Mouse (Mus musculus): ENCODE measurements at regions not wholly inside any gene's neighbourhood (a gene's known extent, or its start where the extent isn't known, plus 50 kb on each side); places are given as distances from the start of the nearest gene placed in this dataset.

DNA sequence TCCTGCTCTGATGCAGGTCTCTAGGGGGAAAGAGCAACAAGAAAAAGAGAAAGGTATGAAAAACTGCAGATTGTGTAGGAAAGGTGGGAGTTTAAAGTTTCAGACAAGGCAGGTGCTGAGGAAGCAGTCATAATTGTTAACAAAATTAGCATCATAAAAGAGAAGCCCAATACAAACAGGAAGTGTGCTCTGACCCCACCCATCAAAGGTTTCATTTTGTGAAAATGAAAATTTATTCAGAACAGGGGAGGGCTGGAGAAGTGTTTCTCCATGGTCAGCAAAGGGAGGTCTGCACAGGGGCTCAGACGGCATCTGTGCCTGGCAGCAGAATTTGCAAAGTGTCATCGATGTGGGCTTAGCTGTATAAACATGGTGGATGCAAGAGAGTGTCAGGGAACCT, 96.8 kb upstream of the Tent5a start:
- H3K27me3 ChIP-seq (ENCODE audit: low read depth, poor library complexity, severe bottlenecking), result no peaks in the 10 kb centered on the region
- no peaks in the 10 kb centered on the region for H3K4me1 ChIP-seq
- 89% methylated on average over 2 of the region's 2 CpGs for WGBS
- H3K9me3 ChIP-seq (replicated peaks), result no peaks in the 10 kb centered on the region
- H3K27ac ChIP-seq (replicated peaks), result no peak overlapping the region
- H3K4me3 ChIP-seq, result no peak overlapping the region
- no peak for DNase-seq (ENCODE audit: low spot score)
- no peaks in the 10 kb centered on the region for H3K36me3 ChIP-seq

DNA sequence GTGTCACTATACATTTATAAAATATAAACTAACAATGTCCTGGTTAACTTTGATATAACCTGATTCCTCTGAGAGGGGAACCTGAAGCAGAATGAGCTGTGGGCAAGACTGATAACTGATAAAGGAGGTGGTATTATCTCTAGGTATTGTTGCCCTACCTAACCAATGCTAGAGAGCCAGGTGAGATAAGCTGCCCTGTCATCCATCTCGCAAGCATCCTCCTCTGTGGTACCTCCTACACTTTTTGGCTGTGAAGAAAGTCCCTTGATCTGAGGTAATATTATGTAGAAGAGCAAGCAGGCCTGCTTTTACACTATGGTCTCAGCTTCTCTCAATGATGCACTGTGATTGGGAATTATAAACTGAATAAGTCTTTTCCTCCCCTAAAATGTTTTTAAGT, 87.2 kb upstream of the Tent5a start:
- Histone ChIP-seq H3K36me3 (no peaks in the 10 kb centered on the region), H3K27me3 (ENCODE audit: low read depth, poor library complexity, severe bottlenecking) (no peaks in the 10 kb centered on the region), H3K9me3 (replicated peaks) (no peaks in the 10 kb centered on the region), H3K4me3 (no peak overlapping the region), H3K4me1 (no peaks in the 10 kb centered on the region), H3K27ac (replicated peaks) (no peak overlapping the region)
- no peak for DNase-seq (ENCODE audit: low spot score)
- WGBS, result 85% methylated on average over 1 of the region's 1 CpGs

DNA sequence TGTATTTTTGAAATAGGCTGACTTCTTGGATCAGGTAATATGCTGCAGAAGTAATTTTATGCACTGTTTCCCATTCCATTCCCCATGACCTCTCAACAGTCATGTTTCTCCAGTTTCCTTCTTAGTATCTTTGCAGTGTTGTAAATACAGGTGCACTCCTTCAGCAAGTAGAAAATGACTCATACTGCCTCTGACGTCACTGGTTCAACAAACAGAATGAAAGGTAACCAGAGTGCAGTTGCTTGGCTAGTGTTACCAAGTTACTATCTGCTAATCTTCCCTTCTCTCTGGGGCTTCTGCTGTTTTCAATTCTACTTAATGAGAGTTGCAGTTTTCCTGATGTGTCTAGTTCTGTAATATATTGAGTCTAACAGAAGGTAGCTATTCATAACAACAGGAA, 86.7 kb upstream of the Tent5a start:
- H3K27ac ChIP-seq (replicated peaks), result no peak overlapping the region
- no peaks in the 10 kb centered on the region for H3K27me3 ChIP-seq (ENCODE audit: low read depth, poor library complexity, severe bottlenecking)
- no peaks in the 10 kb centered on the region for H3K36me3 ChIP-seq
- 74% methylated on average over 1 of the region's 1 CpGs for WGBS
- DNase-seq (ENCODE audit: low spot score), result no peak
- H3K4me3 ChIP-seq, result no peak overlapping the region
- no peaks in the 10 kb centered on the region for H3K9me3 ChIP-seq (replicated peaks)
- H3K4me1 ChIP-seq, result no peaks in the 10 kb centered on the region

DNA sequence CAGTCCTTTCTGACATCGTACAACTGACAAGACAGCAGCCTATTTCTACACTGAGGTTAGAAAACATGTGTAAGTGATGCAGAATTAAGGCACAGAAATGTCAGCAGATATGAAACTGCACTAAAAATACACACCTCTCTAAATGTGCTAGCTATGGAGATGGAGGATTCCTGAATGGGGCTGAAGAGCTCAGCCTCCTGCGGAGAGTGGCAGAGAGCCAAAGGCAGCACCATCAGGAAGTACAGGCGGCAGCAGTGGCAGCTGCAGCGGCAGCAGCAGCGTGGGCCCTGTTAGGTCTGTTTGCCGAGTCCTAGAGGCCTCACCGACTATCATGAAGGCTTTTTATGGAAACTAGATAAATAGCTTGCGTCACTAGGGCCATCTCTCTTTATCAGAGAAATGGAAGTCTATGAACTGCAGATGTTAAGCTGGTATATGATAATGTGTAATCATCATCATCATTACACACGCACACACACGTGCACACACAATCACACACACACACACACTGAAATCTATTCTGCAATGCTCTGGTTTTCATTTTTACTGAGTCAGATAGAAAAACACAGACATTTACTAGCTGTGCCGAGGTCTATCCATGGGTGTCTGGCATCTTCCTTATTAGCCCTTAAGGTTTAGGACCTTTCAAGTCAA, 83.6 kb upstream of the Tent5a start:
- no peaks in the 10 kb centered on the region for H3K4me1 ChIP-seq
- H3K27ac ChIP-seq (replicated peaks), result no peak overlapping the region
- no peaks in the 10 kb centered on the region for H3K36me3 ChIP-seq
- H3K4me3 ChIP-seq, result no peak overlapping the region
- H3K9me3 ChIP-seq (replicated peaks), result no peaks in the 10 kb centered on the region
- DNase-seq (ENCODE audit: low spot score), result no peak
- 70% methylated on average over 11 of the region's 11 CpGs for WGBS
- H3K27me3 ChIP-seq (ENCODE audit: low read depth, poor library complexity, severe bottlenecking), result no peaks in the 10 kb centered on the region

DNA sequence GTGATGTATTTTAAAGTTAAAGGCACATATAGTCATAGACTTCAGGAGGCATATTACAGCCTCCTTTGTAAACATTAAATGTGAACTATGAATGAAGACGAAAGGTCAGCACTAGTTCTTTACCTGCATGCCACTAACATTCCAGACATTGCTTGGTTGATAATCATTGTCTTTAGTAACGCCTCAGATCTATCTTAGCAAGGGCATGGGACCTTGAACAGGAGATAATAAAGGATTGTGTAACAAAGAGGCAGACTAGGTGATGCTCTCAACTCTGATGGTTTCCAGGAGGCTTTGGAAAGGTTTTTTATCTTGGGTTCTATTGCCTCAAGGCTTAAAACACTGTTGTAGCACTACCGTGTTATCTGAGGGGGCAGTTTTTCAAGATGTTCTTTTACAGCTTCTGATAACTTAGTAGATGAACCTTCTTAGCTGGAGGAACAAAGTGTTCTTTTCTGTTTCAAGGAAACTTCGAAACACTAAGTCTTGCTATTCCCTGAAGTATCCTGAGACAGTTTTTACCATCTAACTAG, 82.9 kb upstream of the Tent5a start:
- Histone ChIP-seq H3K9me3 (replicated peaks) (no peaks in the 10 kb centered on the region), H3K4me3 (no peak overlapping the region), H3K4me1 (no peaks in the 10 kb centered on the region), H3K36me3 (no peaks in the 10 kb centered on the region), H3K27ac (replicated peaks) (no peak overlapping the region), H3K27me3 (ENCODE audit: low read depth, poor library complexity, severe bottlenecking) (no peaks in the 10 kb centered on the region)
- no peak for DNase-seq (ENCODE audit: low spot score)
- 81% methylated on average over 4 of the region's 4 CpGs for WGBS

DNA sequence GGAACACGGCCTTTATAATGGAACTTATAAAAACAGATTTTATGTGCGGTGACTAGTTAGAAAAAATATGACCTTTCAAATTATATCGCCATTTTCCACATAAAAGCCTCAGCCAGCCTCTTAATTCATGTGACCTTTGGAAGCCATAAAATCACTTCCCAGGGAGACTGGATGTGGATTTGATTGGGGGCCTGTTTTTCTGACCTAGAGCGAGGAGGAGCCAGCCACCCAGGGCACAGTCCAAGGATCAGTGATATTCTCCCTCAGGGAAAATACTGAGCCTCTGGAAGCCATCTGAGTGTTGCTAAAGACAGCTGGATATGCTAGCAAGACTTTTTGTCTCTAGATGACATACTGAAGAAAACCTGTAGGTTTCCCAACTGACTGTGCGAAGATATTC, 81.3 kb upstream of the Tent5a start:
- Histone ChIP-seq H3K27me3 (ENCODE audit: low read depth, poor library complexity, severe bottlenecking) (no peaks in the 10 kb centered on the region), H3K4me1 (no peaks in the 10 kb centered on the region), H3K9me3 (replicated peaks) (no peaks in the 10 kb centered on the region), H3K27ac (replicated peaks) (no peak overlapping the region), H3K4me3 (no peak overlapping the region), H3K36me3 (no peaks in the 10 kb centered on the region)
- 86% methylated on average over 5 of the region's 5 CpGs for WGBS
- no peak for DNase-seq (ENCODE audit: low spot score)

DNA sequence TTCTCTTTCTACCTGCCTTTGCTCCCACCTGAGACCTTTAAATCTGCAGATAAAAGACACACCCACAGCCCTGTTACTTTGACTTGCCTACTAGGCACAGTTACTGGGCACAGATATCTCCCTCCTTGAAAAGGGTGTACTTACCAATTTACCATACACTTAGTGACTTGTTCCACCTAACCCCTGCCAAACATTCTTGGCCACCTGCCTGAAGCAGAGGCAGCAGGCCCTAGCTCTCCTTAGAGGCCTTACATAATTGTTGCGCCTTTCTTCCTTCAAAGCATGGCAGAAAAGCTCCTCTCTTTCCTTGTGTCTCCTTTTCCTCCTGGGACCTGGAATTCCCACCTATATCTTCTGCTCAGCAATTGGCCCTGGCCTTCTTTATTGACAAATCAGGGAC, 80.4 kb upstream of the Tent5a start:
- 91% methylated on average over 1 of the region's 1 CpGs for WGBS
- no peaks in the 10 kb centered on the region for H3K27me3 ChIP-seq (ENCODE audit: low read depth, poor library complexity, severe bottlenecking)
- no peak for DNase-seq (ENCODE audit: low spot score)
- no peak overlapping the region for H3K4me3 ChIP-seq
- H3K9me3 ChIP-seq (replicated peaks), result no peaks in the 10 kb centered on the region
- H3K4me1 ChIP-seq, result no peaks in the 10 kb centered on the region
- H3K36me3 ChIP-seq, result no peaks in the 10 kb centered on the region
- H3K27ac ChIP-seq (replicated peaks), result no peak overlapping the region

DNA sequence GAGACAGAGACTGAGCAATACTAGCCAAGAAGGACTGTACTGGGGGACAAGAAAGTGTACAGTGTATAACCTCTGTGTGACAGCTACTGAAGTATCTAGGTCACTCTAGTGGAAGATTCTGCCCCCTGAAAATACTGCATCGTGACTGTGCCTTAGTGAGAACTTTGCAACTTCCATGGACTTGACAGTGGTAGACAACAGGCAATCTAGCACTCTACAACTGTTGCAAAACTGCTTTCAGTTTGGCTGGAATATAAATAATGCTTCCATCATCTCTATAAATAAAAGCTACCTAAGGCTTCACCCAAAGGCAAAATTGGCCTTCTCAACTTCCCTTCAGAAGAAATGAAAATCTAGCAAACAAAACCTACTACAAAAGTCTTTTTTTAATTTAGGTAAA, 74.6 kb upstream of the Tent5a start:
- Histone ChIP-seq H3K9me3 (replicated peaks) (no peaks in the 10 kb centered on the region), H3K27ac (replicated peaks) (no peak overlapping the region), H3K36me3 (no peaks in the 10 kb centered on the region), H3K27me3 (ENCODE audit: low read depth, poor library complexity, severe bottlenecking) (no peaks in the 10 kb centered on the region), H3K4me3 (no peak overlapping the region), H3K4me1 (peaks cover 3% of the 10 kb centered on the region; the same call in 1 of the 2 replicates)
- 97% methylated on average over 1 of the region's 1 CpGs for WGBS
- no peak for DNase-seq (ENCODE audit: low spot score)

DNA sequence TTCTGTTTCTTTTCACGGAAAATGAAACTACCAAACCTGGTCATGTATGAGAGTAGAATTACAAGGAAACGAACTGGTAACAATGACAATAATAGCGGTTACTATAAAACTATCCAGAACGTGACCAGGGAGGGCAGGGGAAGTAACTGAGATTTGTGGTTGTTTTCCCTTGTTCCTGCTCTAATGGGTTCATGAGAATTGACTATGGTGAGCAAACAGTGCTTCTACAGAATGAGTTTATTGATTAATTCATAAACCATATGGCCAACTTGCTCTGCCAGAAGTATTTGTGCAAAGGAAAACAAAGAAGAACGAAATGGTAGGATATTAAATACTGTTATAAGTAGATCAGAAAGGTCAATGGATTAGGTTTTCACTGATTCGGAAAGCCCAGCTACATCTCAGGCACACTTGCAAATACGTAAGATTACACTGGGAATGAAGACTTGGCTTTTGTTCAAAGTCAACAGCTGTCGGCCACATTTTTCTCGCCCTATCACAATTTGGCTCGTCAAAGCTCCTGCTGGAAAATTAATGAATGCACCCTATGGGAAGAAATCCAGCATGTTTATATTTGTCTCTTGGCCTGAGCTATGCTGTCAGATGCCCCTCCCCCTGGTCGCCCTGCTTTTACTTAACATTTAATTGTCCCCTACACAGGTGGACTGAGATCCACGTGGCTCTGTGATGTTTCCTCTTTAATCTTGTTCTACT, 73.6 kb upstream of the Tent5a start:
- WGBS, result 86% methylated on average over 12 of the region's 12 CpGs
- H3K4me3 ChIP-seq, result no peak overlapping the region
- peaks cover 5% of the 10 kb centered on the region; the same call in 1 of the 2 replicates for H3K4me1 ChIP-seq
- DNase-seq (ENCODE audit: low spot score), result no peak
- H3K27me3 ChIP-seq (ENCODE audit: low read depth, poor library complexity, severe bottlenecking), result no peaks in the 10 kb centered on the region
- no peak overlapping the region for H3K27ac ChIP-seq (replicated peaks)
- H3K9me3 ChIP-seq (replicated peaks), result no peaks in the 10 kb centered on the region
- no peaks in the 10 kb centered on the region for H3K36me3 ChIP-seq

DNA sequence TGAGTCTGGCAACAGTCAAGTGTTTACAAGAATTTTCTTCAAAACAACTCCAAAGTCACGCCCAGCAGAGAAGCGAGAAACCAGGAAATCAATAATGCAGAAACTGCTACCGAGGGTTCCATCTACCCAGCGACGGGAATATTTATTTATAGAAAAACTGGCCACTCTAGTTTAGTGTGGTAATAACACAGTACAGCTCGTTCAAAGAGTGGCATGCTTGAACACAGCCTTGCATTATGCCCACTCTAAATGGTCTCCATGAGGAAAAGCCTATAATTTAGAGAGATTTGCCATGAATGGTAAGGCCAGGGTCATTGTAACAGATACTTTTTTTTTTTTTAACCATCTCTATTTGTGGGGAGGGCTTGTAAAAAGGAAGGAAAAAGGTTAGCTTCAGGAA, 67.8 kb upstream of the Tent5a start:
- no peaks in the 10 kb centered on the region for H3K36me3 ChIP-seq
- H3K9me3 ChIP-seq (replicated peaks), result no peaks in the 10 kb centered on the region
- peaks cover 5% of the 10 kb centered on the region; the same call in 1 of the 2 replicates for H3K4me1 ChIP-seq
- no peaks in the 10 kb centered on the region for H3K27me3 ChIP-seq (ENCODE audit: low read depth, poor library complexity, severe bottlenecking)
- no peak overlapping the region for H3K27ac ChIP-seq (replicated peaks)
- DNase-seq (ENCODE audit: low spot score), result no peak
- 85% methylated on average over 6 of the region's 6 CpGs for WGBS
- no peak overlapping the region for H3K4me3 ChIP-seq

DNA sequence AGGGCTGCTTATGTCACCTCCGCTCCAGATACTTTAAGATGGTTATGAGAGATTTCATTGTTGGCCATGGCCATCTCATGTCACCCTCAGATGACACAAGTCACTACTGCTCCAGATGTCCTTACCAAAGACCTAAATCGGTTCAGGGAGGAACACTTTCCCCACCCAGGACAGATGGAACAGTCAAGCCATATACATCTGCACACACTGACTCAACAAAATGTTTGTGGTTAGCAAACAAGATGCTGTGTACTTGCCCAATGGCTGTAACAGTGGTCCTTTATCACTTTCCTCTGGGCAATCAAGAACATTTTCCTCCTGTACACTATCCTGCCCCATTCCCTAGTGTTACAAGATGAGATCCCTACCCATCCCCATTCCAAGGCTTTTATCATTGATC, 64.1 kb upstream of the Tent5a start:
- no peak for DNase-seq (ENCODE audit: low spot score)
- Histone ChIP-seq H3K4me1 (no peaks in the 10 kb centered on the region), H3K27ac (replicated peaks) (no peak overlapping the region), H3K27me3 (ENCODE audit: low read depth, poor library complexity, severe bottlenecking) (no peaks in the 10 kb centered on the region), H3K36me3 (no peaks in the 10 kb centered on the region), H3K9me3 (replicated peaks) (no peaks in the 10 kb centered on the region), H3K4me3 (no peak overlapping the region)
- WGBS, result 91% methylated on average over 2 of the region's 2 CpGs

DNA sequence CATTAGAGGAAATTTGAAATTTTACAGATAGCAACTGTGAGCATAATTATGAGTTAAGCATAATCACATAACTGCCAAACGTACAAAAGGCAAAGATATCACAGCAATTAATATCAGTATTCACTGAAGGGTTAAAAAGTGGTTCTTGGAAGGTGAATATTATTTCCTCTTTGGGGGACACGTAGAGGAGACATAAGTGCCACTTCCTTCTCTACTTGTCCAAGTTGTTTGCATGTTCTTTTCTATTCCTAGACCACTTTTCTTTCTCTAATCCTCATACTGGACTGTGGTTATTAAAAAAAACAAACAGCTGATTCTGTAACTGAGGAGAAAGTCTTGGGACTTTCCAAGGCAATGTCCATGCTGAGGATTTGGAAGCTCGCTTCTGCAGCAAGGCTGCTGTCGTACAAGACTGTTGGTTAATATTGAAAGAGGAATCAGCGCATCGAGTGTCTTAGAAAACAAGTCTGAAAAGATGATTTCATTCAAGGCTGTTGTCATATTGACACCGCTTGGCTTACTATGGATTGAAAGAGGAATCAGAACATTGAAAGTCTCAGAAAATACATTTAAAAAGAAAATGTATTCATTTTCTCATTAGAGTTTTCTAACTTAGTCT, 61.7 kb upstream of the Tent5a start:
- H3K4me1 ChIP-seq, result no peaks in the 10 kb centered on the region
- WGBS, result 86% methylated on average over 7 of the region's 7 CpGs

DNA sequence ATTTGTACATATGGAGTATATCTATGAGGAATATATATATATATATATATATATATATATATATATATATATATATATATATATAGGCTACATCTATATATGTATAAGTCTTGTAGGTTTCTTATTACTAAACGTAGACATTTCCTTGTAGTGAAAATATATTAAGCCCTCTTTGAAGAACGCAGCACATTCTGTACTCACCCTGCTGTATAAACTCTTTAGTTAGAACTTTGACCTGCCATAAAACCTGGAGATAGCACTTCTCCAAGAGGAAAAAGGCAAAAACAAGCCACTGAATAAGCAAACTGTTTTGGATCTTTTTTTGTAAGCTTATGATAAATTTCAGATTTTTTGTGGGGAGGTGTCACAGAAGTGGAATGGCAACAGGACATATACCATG, 55.3 kb upstream of the Tent5a start:
- WGBS, result 97% methylated on average over 2 of the region's 2 CpGs
- H3K4me1 ChIP-seq, result no peaks in the 10 kb centered on the region
- no peak for DNase-seq (ENCODE audit: low spot score)
- no peak overlapping the region for H3K4me3 ChIP-seq
- no peaks in the 10 kb centered on the region for H3K36me3 ChIP-seq
- H3K27me3 ChIP-seq (ENCODE audit: low read depth, poor library complexity, severe bottlenecking), result no peaks in the 10 kb centered on the region
- H3K9me3 ChIP-seq (replicated peaks), result no peaks in the 10 kb centered on the region
- no peak overlapping the region for H3K27ac ChIP-seq (replicated peaks)

More for the DNA sequence above, 61.7 kb upstream of the Tent5a start:
- no peak overlapping the region for H3K4me3 ChIP-seq
- H3K27ac ChIP-seq (replicated peaks), result no peak overlapping the region
- no peaks in the 10 kb centered on the region for H3K9me3 ChIP-seq (replicated peaks)
- H3K36me3 ChIP-seq, result no peaks in the 10 kb centered on the region
- no peak for DNase-seq (ENCODE audit: low spot score)
- no peaks in the 10 kb centered on the region for H3K27me3 ChIP-seq (ENCODE audit: low read depth, poor library complexity, severe bottlenecking)

Measured in midbrain, embryonic 10.5 days (tissue).